Mouse (Mus musculus) lung, postnatal 0 days (tissue): ENCODE results near the gene Alk. TPM values are rescaled to one million over a fixed set of nuclear protein-coding genes. Genes with fewer than 3 reads are reported as not detected.
A peak's percentile ranks its signal among the peaks of the same experiment; 100 is the strongest.

Source experiments
- ATAC-seq: fragments of 200-750 bp; cut with Nextera tagmentation; 2 replicates; pipeline ENCODE4 v1.8.0; 2017; ENCODE audit warnings: moderate library complexity
- DNase-seq: peaks from one replicate; pipeline ENCODE4 v3.0.0-alpha.2; 2016; ENCODE audit warnings: low spot score
- H3K27ac ChIP-seq: fragments of 300-500 bp; sonication (generic); 2 replicates; pipeline ENCODE4 v1.5.1; 2014; ENCODE audit warnings: antibody characterized with exemption, mild to moderate bottlenecking, low read length, mixed read lengths
- H3K27me3 ChIP-seq: fragments of 300-500 bp; sonication (generic); replicated peaks from 2 replicates; pipeline ENCODE4 v1.6.1; 2014; ENCODE audit warnings: low read length, mixed read lengths; ENCODE audit not compliant: insufficient read depth
- H3K36me3 ChIP-seq: fragments of 300-500 bp; sonication (generic); 2 replicates; pipeline ENCODE4 v1.6.1; 2014; ENCODE audit warnings: low read length, mixed read lengths; ENCODE audit not compliant: insufficient read depth
- H3K4me1 ChIP-seq: fragments of 300-500 bp; sonication (generic); 2 replicates; pipeline ENCODE4 v1.6.1; 2014; ENCODE audit warnings: antibody characterized with exemption, low read depth, low read length, mixed read lengths; ENCODE audit not compliant: insufficient read depth
- H3K4me2 ChIP-seq: fragments of 300-500 bp; sonication (generic); replicated peaks from 2 replicates; pipeline ENCODE4 v1.6.1; 2014; ENCODE audit warnings: low read depth, mild to moderate bottlenecking, low read length, moderate library complexity, mixed read lengths
- H3K4me3 ChIP-seq: fragments of 300-500 bp; sonication (generic); 2 replicates; pipeline ENCODE4 v1.5.1; 2014; ENCODE audit warnings: low read depth, low read length
- H3K9ac ChIP-seq: fragments of 300-500 bp; sonication (generic); replicated peaks from 2 replicates; pipeline ENCODE4 v1.6.1; 2014; ENCODE audit warnings: low read depth, mild to moderate bottlenecking
- H3K9me3 ChIP-seq: fragments of 300-500 bp; sonication (generic); 2 replicates; pipeline ENCODE4 v1.6.1; 2016; ENCODE audit warnings: low read length, mixed read lengths
- CTCF ChIP-seq: IDR thresholded peaks from 2 replicates; pipeline ENCODE4 v1.5.1; 2016; ENCODE audit warnings: antibody characterized with exemption, mild to moderate bottlenecking
- EP300 ChIP-seq: IDR thresholded peaks from 2 replicates; pipeline ENCODE4 v1.6.1; 2016; ENCODE audit warnings: antibody characterized with exemption, mild to moderate bottlenecking, control low read depth
- WGBS: fragments of 180-500 bp; shearing (Covaris S2); extraction: QIAGEN DNeasy Blood & Tissue Kit; methylation state at CpG from one replicate; pipeline ENCODE4 v1.1.7; 2014; 5-methylcytosine and 5-hydroxymethylcytosine counted together
- polyA plus RNA-seq: library from polyadenylated mRNA; unstranded; fragments of >200 nt; fragmentation: Nextera tagmentation; extraction: Ambion mirVana; gene quantifications from 2 replicates; pipeline ENCODE4 v1.2.1, GENCODE M21; 2015

Alk gene
- polyA plus RNA-seq, 1 experiment from 2014 or later, result not detected

DNA sequence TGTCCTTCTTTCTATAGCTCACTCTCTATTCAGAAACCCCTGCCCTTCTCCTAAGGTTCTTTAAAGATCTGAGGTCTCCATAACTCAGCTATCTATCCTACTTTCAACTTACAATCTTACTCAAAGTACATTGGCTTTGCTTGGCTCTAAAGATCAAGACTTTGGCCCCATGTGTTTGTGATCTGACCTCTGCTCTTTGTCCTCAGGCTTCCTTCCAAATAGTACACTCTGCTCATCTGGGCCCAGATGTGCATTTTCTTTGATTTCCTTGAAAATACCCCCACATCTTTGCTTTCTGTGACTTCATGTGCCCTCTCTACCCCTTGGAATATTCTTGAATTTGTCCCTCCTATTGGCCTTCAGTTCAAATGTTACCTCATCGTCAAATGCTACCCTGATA, 417.4 kb downstream of the Alk start:
- WGBS, result 88% methylated on average over 1 of the region's 1 CpGs
- no peak for DNase-seq
- TF ChIP-seq CTCF, result no peak
- TF ChIP-seq EP300, result no peak
- Histone ChIP-seq H3K4me2 (no peak overlapping the region), H3K9me3 (no peaks in the 10 kb centered on the region), H3K4me3 (no peak overlapping the region), H3K27ac (no peak overlapping the region), H3K9ac (no peak overlapping the region), H3K36me3 (no peaks in the 10 kb centered on the region), H3K4me1 (no peaks in the 10 kb centered on the region), H3K27me3 (no peaks in the 10 kb centered on the region)
- no peak for ATAC-seq

DNA sequence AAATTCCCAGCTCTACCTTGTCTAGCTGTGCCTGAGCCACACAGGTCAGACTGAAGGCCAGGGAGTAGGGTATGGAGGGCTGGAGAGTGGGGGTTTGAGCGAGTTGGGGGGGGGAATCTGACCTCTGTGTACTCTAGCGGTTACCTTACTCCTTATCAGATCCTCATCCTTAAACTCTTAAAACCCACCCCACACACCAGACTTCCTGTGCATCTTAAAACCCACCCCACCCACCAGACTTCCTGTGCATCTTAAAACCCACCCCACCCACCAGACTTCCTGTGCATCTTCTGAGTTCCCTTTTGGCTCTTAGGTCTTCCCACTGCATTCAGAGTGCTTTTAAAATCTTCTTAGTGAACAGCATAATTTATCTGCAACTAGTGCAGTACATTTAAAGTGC, 422.0 kb downstream of the Alk start:
- no peak for ATAC-seq
- WGBS, result 30% methylated on average over 2 of the region's 2 CpGs

DNA sequence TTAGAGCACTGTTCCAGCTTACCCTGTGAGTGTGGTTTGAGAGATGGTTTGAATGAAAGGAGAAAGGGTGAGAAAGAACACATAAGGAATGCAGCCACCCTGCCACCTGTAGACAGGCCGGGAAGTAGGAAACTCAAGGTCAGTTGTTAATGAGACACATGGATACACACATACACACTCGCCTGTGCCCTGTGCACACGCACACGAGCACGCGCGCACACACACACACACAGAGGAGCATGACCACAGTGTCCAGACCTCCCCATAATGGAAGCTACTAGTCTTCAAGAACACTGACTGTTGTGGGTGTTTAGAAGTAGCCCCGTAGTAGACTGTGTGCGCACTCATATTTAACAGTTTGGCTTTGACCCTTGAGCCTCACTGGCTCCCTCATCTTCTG, 424.2 kb downstream of the Alk start:
- no peaks in the 10 kb centered on the region for H3K36me3 ChIP-seq
- ATAC-seq (no peak), DNase-seq (no peak)
- H3K4me2 ChIP-seq, result no peak overlapping the region
- H3K27me3 ChIP-seq, result no peaks in the 10 kb centered on the region
- H3K27ac ChIP-seq, result no peak overlapping the region
- no peak overlapping the region for H3K4me3 ChIP-seq
- no peaks in the 10 kb centered on the region for H3K4me1 ChIP-seq
- WGBS, result 93% methylated on average over 9 of the region's 9 CpGs
- no peaks in the 10 kb centered on the region for H3K9me3 ChIP-seq
- no peak overlapping the region for H3K9ac ChIP-seq
- TF ChIP-seq EP300 (no peak), CTCF (no peak)

More for the DNA sequence above, 422.0 kb downstream of the Alk start:
- Histone ChIP-seq H3K27ac (no peak overlapping the region), H3K4me2 (no peak overlapping the region), H3K27me3 (no peaks in the 10 kb centered on the region), H3K4me3 (no peak overlapping the region), H3K9me3 (no peaks in the 10 kb centered on the region), H3K4me1 (no peaks in the 10 kb centered on the region), H3K9ac (no peak overlapping the region), H3K36me3 (no peaks in the 10 kb centered on the region)
- no peak for TF ChIP-seq EP300
- TF ChIP-seq CTCF, result no peak
- no peak for DNase-seq

GRCm38 (mm10) chr17:72179722-72180140, 424.7 kb downstream of the Alk start:
- no peaks in the 10 kb centered on the region for H3K27me3 ChIP-seq
- H3K4me2 ChIP-seq, result no peak overlapping the region
- H3K36me3 ChIP-seq, result no peaks in the 10 kb centered on the region
- H3K4me3 ChIP-seq, result no peak overlapping the region
- 79% methylated on average over 14 of the region's 14 CpGs for WGBS
- no peaks in the 10 kb centered on the region for H3K4me1 ChIP-seq
- no peaks in the 10 kb centered on the region for H3K9me3 ChIP-seq
- TF ChIP-seq CTCF, result no peak
- H3K9ac ChIP-seq, result no peak overlapping the region
- ATAC-seq (no peak), DNase-seq (no peak)
- H3K27ac ChIP-seq, result no peak overlapping the region

- no peaks in the 10 kb centered on the region for H3K36me3 ChIP-seq
- H3K4me3 ChIP-seq, result no peak overlapping the region
- TF ChIP-seq CTCF (no peak), EP300 (no peak)
- H3K9ac ChIP-seq, result no peak overlapping the region
- H3K27ac ChIP-seq, result no peak overlapping the region
- DNase-seq, result no peak
- no peak overlapping the region for H3K4me2 ChIP-seq
- ATAC-seq, result no peak
- H3K27me3 ChIP-seq, result no peaks in the 10 kb centered on the region
- no peaks in the 10 kb centered on the region for H3K4me1 ChIP-seq
- WGBS, result 72% methylated on average over 3 of the region's 3 CpGs
- H3K9me3 ChIP-seq, result no peaks in the 10 kb centered on the region
Observed at GRCm38 (mm10) chr17:72173778-72174177, 430.6 kb downstream of the Alk start.

GRCm38 (mm10) chr17:72168152-72168551, 436.3 kb downstream of the Alk start:
- no peak for DNase-seq
- TF ChIP-seq EP300, result no peak
- TF ChIP-seq CTCF, result no peak
- H3K9me3 ChIP-seq, result no peaks in the 10 kb centered on the region
- 71% methylated on average over 5 of the region's 5 CpGs for WGBS
- H3K27ac ChIP-seq, result no peak overlapping the region
- H3K36me3 ChIP-seq, result no peaks in the 10 kb centered on the region
- H3K27me3 ChIP-seq, result no peaks in the 10 kb centered on the region
- no peak overlapping the region for H3K4me3 ChIP-seq
- no peak overlapping the region for H3K4me2 ChIP-seq
- H3K9ac ChIP-seq, result no peak overlapping the region
- no peaks in the 10 kb centered on the region for H3K4me1 ChIP-seq
- no peak for ATAC-seq

DNA sequence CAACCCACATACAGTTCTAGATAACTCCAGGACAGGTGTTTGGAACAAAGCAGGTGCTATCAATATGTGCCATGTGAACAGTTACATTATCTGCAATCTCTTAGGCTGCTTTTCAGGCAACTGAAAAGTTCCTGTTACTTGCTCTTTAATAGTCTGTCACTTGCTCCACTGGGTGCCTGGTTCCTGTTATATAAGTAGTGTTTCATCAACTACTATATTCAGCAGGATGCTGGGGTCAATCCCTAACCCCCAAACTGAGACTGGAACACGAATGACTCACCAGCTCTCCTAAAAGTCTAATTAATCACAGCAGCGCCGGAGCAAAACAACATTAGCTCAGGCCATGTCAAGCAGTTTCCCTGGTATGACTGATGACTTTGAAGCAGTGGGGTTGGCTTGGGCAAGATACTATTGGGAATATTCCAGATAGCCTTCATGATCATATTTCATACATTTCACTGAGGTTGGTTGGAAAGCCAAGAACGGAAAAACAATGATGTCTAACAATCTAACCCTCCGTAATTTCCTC, 445.5 kb downstream of the Alk start:
- DNase-seq (peak; percentile 14), ATAC-seq (no peak)
- H3K9me3 ChIP-seq, result no peaks in the 10 kb centered on the region
- 28% methylated on average over 5 of the region's 5 CpGs for WGBS
- H3K4me3 ChIP-seq, result no peak overlapping the region
- H3K27me3 ChIP-seq, result no peaks in the 10 kb centered on the region
- H3K27ac ChIP-seq, result no peak overlapping the region
- H3K4me2 ChIP-seq, result no peak overlapping the region
- H3K9ac ChIP-seq, result no peak overlapping the region
- H3K36me3 ChIP-seq, result no peaks in the 10 kb centered on the region
- TF ChIP-seq CTCF (no peak), EP300 (no peak)
- no peaks in the 10 kb centered on the region for H3K4me1 ChIP-seq
